Mouse (Mus musculus) left cerebral cortex, postnatal 4 days (tissue): Measurements from ENCODE around the gene Hbb-bh2. TPM values are rescaled to one million over a fixed set of nuclear protein-coding genes. Genes with fewer than 3 reads are reported as not detected.
"Not testable (repeated sequence)": the region's sequence is repeated elsewhere in the genome, so short reads cannot be mapped to it uniquely, and the experiment has no call there.

Source experiments
- DNase-seq: peaks from one replicate; pipeline ENCODE4 v3.0.0-alpha.2; 2022
- intact Hi-C: fragments of 180-260 bp; cut with DNase I; formaldehyde crosslinking; loops from one replicate; pipeline ENCODE4 v1.15.1; 2025
- total RNA-seq, 2 experiments: library from RNA; stranded (reverse); gene quantifications; 2 replicates each; pipeline ENCODE4 v1.2.3; 2021

Gene Hbb-bh2
- not detected for total RNA-seq

GRCm38 (mm10) chr7:103840268-103840667 is at the start of gene Hbb-bh2:
TSS of gene Hbb-bh2 (minus strand) at chr7:103840520.
- intact Hi-C loops = no loop called here
- no peak for DNase-seq

DNA sequence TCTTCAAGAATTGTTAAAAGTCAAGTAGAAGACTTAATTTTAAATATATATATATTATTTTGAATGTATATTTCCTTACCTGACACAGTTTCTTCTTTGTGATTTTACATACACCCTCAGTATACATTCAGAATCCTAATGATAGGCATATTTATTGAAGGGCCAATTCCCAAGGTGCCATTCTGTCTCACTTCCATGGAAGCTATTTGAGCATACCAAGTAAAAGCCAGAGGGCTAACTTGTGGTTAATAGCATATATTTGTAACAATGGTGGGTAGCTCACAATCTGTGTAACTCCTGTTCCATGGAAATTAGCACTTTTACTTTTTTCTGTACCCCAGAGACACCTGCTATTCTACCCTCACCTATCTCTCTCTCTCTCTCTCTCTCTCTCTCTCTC is 45.8 kb upstream of the Hbb-bh2 start, which contains the start of gene Olfr66:
Gene Olfr66 (minus strand): TSS at position 101 of the 400 bp plus-strand sequence.
- intact Hi-C loops = no loop called here
- DNase-seq = no peak

- intact Hi-C loops = no loop called here
- DNase-seq = no peak
These were observed 36.8 kb upstream of the Hbb-bh2 start for GRCm38 (mm10) chr7:103877093-103877492.

DNA sequence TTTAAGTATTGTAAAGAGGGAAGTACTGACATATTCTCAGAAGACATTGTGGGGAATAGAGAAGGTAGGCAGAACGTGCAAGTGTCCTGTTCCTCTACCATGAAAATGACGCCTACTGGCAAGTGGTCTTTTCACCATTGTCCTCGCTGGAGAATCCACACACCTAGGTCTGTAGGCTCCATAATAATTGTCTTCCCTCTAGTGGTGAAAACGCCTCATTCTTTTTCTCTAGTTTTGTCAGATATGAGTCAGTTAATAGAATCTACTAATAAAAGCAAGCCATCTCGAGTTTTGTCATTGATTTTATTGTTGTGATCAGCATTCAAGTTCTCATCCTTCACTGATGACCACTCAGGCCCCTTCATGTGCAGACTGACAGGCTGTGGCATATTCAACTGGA is 34.1 kb upstream of the Hbb-bh2 start:
- DNase-seq = no peak
- intact Hi-C loops = loop anchor here (5.0 kb wide), 1 partner anchor 1367 kb away; no protein-coding TSS in a partner anchor

DNA sequence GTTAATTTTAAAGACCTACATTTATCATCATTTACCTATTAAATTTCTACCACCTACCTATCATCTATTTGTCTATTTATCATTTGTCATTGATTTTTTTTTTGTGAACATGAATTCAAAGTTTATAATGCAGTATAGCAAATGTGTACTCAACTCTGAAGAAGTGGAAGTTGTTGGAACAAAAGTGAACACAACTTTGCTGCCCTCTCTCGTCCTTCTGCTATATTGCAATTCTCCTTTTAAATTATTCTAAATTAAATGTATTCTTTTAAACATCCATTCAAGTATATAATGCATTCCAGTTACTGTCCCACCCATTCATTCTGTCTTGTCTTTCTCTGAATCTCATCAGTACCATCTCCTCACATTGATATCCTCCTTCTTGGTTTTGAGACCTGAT is 32.7 kb upstream of the Hbb-bh2 start:
- intact Hi-C loops = loop anchor here (5.0 kb wide), 1 partner anchor 1366 kb away; no protein-coding TSS in a partner anchor
- no peak for DNase-seq

- intact Hi-C loops = loop anchor here (5.0 kb wide), 1 partner anchor 1363 kb away; no protein-coding TSS in a partner anchor
- no peak for DNase-seq
These were observed 30.3 kb upstream of the Hbb-bh2 start for GRCm38 (mm10) chr7:103870667-103871066.

DNA sequence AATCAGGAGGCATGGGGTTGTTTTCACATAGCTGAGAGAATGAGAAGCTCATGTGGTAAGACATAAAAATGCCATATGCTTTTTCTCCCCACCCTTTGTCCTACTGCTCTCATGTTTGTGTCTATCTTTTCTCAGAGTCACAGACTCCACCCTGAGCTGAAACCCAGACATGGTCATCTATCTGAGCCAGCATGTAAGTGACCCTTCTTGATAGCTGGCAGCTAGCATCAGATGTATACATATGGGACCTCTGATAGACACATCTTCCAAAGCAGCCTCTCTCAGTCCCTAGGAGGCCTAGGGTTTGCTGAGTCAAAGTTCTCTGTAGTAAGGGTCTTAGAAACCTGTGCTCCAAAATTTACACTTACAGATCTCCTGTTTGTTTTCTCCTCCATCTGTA is 25.4 kb upstream of the Hbb-bh2 start:
- intact Hi-C loops = no loop called here
- no peak for DNase-seq

DNA sequence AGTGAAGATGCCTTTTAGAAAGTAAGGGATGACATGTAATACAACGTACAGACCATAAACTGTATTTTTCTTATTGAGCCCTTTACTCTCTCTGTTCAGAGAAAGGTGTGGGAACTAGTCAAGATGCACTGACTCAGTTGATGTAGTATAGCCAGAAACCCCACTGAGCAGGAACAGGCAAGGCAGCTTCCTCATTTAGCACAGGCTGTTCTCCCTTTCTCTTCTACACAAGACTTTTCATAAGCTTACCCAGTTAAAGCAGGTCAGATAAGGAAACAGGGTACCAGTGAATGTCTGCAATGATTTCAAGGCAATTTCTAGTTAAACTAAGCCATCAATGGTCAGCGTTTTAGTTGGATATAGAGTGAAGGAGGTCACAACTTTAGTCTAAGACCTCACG is 21.2 kb upstream of the Hbb-bh2 start:
- intact Hi-C loops = no loop called here
- no peak for DNase-seq

- intact Hi-C loops = no loop called here
- DNase-seq = no peak
These were observed 20.5 kb upstream of the Hbb-bh2 start for GRCm38 (mm10) chr7:103860855-103861254.

GRCm38 (mm10) chr7:103859076-103859475 is 18.8 kb upstream of the Hbb-bh2 start:
- intact Hi-C loops = no loop called here
- DNase-seq = no peak

DNA sequence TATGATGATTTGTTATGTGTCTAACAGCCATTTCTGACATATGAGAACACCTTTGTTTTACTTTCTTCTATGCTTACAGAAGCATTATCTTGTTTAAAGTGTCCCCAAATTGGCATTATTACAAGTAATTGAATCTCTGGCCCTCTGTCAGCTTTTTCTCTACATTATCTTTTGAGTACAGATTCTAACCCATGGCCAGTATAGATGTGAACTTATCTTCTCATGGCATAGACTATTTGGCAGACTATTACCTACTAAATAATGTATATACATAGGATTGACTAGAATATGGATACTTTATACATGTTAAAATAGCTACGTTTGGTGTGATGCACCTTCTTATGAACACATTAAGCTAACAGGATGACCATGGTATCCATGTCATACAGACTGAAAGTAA is 14.3 kb upstream of the Hbb-bh2 start:
- intact Hi-C loops = no loop called here
- DNase-seq = no peak

GRCm38 (mm10) chr7:103853090-103853489 is 12.8 kb upstream of the Hbb-bh2 start, which contains the start of gene Hbb-y:
TSS of gene Hbb-y (minus strand) at chr7:103853216.
- DNase-seq = no peak
- intact Hi-C loops = no loop called here

GRCm38 (mm10) chr7:103844525-103845325 is 4.4 kb upstream of the Hbb-bh2 start:
- no peak for DNase-seq
- intact Hi-C loops = no loop called here

DNA sequence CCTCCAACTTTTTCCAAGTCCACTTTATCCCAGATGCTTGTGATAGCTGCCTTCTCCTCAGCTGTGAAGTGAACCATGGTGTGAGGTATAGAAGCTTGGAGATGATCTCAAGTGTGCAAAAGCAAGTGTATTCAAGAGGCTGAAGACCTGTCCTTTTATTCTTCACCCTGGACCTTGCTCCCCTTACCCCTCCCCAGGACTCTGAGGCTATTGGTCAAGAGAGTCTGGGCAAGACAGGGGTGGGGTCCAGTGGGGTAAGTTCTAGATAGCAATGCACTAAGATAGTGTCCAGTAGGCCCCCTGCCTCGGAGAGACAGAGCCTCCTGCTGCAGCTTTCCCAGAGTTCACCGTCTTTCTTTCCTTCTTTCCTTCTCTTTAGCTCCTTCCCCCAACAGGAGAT is 2.7 kb upstream of the Hbb-bh2 start, which contains the start of gene Hbb-bh1:
Gene Hbb-bh1 (minus strand): TSS at position 131 of the 400 bp plus-strand sequence.
- intact Hi-C loops = no loop called here
- DNase-seq = no peak

DNA sequence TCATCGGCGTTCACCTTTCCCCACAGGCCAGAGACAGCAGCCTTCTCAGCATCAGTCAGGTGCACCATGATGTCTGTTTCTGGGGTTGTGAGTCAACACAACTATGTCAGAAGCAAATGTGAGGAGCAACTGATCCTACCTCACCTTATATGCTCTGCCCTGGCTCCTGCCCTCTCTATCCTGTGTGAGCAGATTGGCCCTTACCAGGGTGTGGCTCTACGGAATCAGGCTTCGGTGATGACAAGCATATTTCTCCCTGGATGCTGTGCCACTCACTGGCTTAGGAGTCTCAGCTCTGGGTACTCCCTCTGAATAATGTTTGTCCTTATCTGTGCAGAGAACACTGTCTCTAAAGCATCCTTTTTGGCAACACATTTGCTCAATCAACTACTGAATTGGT is 12.5 kb downstream of the Hbb-bh2 start, which contains the start of gene Hbb-bs:
Gene Hbb-bs (minus strand): TSS at position 289 of the 400 bp plus-strand sequence.
- intact Hi-C loops = no loop called here
- DNase-seq = no peak

DNA sequence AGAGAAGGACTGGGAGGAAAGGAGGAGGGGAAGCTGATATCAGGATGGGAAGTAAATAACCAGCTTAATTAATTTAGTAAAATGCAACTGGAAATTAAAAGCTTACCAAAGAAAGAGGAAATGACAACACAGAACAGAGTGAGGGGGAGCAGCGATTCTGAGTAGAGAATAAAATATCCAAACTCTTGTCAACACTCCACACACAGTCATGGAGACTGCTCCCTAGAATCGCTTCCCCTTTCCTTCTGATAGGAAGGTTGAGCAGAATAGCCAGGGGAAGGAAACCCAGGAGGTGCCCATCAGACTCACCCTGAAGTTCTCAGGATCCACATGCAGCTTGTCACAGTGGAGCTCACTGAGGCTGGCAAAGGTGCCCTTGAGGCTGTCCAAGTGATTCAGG is 13.2 kb downstream of the Hbb-bh2 start:
- DNase-seq, intact Hi-C loops: not testable (repeated sequence)

DNA sequence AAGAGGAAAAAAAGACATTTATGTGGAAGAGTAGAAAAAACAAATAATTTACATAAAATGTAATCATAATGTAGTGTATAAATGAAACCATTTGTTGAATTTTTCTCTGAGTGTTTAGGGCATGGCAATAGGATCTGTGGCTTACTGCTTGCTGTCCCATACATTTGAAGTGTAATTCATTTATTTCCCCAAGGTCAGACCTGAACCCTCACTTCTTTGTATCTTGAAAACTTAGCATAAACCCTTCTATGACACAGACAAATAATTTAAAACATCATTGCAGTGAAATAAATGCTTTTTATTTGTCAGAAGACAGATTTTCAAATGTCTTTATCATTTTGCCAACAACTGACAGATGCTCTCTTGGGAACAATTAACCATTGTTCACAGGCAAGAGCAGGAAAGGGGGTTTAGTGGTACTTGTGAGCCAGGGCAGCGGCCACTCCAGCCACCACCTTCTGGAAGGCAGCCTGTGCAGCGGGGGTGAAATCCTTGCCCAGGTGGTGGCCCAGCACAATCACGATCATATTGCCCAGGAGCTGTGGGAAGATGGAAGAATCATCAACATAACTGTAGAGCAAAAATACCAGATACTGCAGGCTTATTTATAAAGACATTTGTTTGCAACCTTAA is 13.9 kb downstream of the Hbb-bh2 start:
- intact Hi-C loops = no loop called here
- DNase-seq = no peak

DNA sequence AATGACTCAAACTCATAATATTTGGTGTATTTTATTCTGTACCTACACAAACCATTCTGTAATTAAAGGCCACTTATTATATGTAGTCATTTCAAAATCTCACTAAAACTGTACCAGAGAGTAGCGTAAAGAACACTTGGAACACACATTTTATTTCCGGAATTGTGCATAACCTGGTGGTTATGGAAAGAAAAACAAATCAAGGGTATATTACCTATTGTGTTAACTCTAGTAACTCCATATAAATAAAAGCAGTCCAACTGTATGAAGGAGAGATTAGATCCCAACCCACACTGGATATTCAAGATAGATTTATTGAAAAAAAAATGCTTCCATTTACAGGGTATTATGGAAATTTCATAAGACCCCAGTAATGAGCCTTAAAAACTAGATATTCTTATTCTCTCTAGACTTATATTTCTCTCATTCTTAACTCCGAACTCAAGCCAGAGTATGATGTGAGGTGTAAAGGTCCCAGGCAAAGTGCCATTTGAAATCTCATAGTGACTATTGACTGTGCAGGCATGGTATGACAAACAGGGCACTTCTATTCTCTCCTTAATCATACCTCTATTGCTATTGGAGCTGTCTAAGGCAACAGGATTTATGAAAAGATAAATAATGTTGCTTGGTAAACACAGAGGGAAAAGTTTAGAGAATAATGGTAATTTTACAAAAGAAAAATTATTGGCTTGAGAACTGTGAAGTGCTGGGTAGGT is 14.6 kb downstream of the Hbb-bh2 start:
- DNase-seq = no peak
- intact Hi-C loops = no loop called here

- intact Hi-C loops = no loop called here
- no peak for DNase-seq
These were observed 15.7 kb downstream of the Hbb-bh2 start for GRCm38 (mm10) chr7:103824597-103824996.

- intact Hi-C loops, DNase-seq: not testable (repeated sequence)
These were observed 25.2 kb downstream of the Hbb-bh2 start for GRCm38 (mm10) chr7:103815085-103815484.

- no peak for DNase-seq
- intact Hi-C loops = no loop called here
These were observed 26.6 kb downstream of the Hbb-bh2 start, which contains the start of gene Hbb-bt for GRCm38 (mm10) chr7:103813766-103814165. TSS of gene Hbb-bt (minus strand) at chr7:103813996.
